Mouse (Mus musculus) spleen, adult 12 weeks (tissue): ENCODE data around the gene Fbxo31.
A peak's percentile ranks its signal among the peaks of the same experiment; 100 is the strongest.
"Not testable (repeated sequence)": the region's sequence is repeated elsewhere in the genome, so short reads cannot be mapped to it uniquely, and the experiment has no call there.

ENCODE experiments used
- DNase-seq: peaks from one replicate; pipeline ENCODE4 v3.0.0; 2022; ENCODE audit warnings: low spot score

Fbxo31 gene

GRCm38 (mm10) chr8:121578676-121579451, at the start of gene Fbxo31:
Gene Fbxo31, minus strand, starts transcription at chr8:121578806.
- peak; percentile 85 for DNase-seq

GRCm38 (mm10) chr8:121623043-121623442, 44.4 kb upstream of the Fbxo31 start:
- no peak for DNase-seq

- no peak for DNase-seq
Observed at GRCm38 (mm10) chr8:121621879-121622278, 43.3 kb upstream of the Fbxo31 start.

GRCm38 (mm10) chr8:121620801-121621516, 42.4 kb upstream of the Fbxo31 start:
- no peak for DNase-seq

- DNase-seq, result no peak
Observed at GRCm38 (mm10) chr8:121619401-121619995, 40.9 kb upstream of the Fbxo31 start.

GRCm38 (mm10) chr8:121613419-121613818, 34.8 kb upstream of the Fbxo31 start:
- no peak for DNase-seq

GRCm38 (mm10) chr8:121609916-121610315, 31.3 kb upstream of the Fbxo31 start:
- DNase-seq, result no peak

- no peak for DNase-seq
Observed at GRCm38 (mm10) chr8:121609251-121609650, 30.6 kb upstream of the Fbxo31 start.

GRCm38 (mm10) chr8:121607661-121608060, 29.1 kb upstream of the Fbxo31 start:
- DNase-seq, result no peak

- DNase-seq, result no peak
Observed at GRCm38 (mm10) chr8:121603801-121604200, 25.2 kb upstream of the Fbxo31 start.

- DNase-seq, result no peak
Observed at GRCm38 (mm10) chr8:121602860-121603259, 24.3 kb upstream of the Fbxo31 start.

GRCm38 (mm10) chr8:121602411-121602810, 23.8 kb upstream of the Fbxo31 start:
- no peak for DNase-seq

- DNase-seq, result no peak
Observed at GRCm38 (mm10) chr8:121599842-121600241, 21.2 kb upstream of the Fbxo31 start.

- peak; percentile 70 for DNase-seq
Observed at GRCm38 (mm10) chr8:121598892-121599291, 20.3 kb upstream of the Fbxo31 start.

- DNase-seq, result no peak
Observed at GRCm38 (mm10) chr8:121598190-121598589, 19.6 kb upstream of the Fbxo31 start.

- DNase-seq, result not testable (repeated sequence)
Observed at GRCm38 (mm10) chr8:121597492-121597891, 18.9 kb upstream of the Fbxo31 start.

GRCm38 (mm10) chr8:121593983-121594382, 15.4 kb upstream of the Fbxo31 start:
- no peak for DNase-seq

GRCm38 (mm10) chr8:121593293-121593692, 14.7 kb upstream of the Fbxo31 start:
- no peak for DNase-seq

GRCm38 (mm10) chr8:121591178-121592066, 12.8 kb upstream of the Fbxo31 start:
- DNase-seq, result peak; percentile 59

- DNase-seq, result peak; percentile 98
Observed at GRCm38 (mm10) chr8:121590203-121591177, 11.9 kb upstream of the Fbxo31 start, which contains the start of gene Map1lc3b. Gene Map1lc3b, plus strand, starts transcription at chr8:121590361.
